Mouse (Mus musculus): Measurements from ENCODE around the gene Dupd1.

DNA sequence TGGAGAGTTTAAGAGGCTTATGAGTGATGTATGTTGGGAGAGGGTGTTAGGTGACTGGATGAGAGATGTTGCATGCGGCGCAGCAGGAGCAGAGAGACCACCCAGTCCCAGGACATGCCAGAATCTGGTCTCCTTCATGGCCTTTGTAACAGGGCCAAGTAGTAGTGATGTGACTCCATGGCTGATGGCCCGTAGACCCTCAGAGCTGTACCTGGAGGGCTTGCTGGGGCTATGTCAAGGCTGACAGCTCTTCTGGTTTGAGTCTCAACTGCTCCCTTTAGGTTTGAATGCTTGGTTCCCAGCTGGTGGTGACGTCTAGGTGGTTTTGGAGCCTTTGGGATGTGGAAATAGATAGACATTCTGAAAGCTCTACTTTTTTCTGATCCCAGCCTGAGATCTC is 15.6 kb upstream of the Dupd1 start:
- no peak for TF ChIP-seq CTCF (IDR thresholded peaks at IDR 0.05; ENCODE audit: borderline replicate concordance, insufficient read depth, low read depth, low read length)
- TF ChIP-seq POLR2A (IDR thresholded peaks at IDR 0.05; ENCODE audit: borderline replicate concordance, insufficient read depth, low read length): no peak
